Mouse (Mus musculus): ENCODE measurements around the gene Itga5. TPM values are rescaled to one million over a fixed set of nuclear protein-coding genes. Genes with fewer than 3 reads are reported as not detected.

Gene Itga5
- polyA plus RNA-seq, 1 experiment from 2014 or later = 40.3 TPM

DNA sequence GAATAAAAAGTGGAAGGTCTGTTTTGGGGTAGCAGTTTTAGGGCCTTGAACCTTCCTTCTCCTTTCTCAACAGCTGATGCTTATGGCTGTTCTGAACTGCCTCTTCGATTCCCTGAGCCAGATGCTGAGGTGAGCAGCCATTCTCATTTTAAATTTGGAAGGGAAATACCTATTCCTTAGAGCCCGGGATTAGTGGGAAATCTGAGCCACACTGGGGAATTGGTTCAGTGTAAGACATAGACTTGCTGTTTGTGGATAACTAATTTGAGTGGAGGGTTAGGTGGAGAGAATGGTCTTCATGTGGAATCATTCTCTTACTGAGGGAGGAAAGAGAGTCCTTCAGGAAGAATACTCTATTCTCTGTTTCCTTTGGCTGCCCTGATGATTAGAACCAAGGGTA is 71.9 kb downstream of the Itga5 start:
- peaks cover 8% of the 10 kb centered on the region for H3K4me1 ChIP-seq (ENCODE audit: control insufficient read depth, insufficient read depth, low read length)
- no peak overlapping the region for H3K4me2 ChIP-seq (ENCODE audit: low read depth, low read length)
- H3K36me3 ChIP-seq (ENCODE audit: control insufficient read depth, insufficient read depth, low read length) = peaks cover 24% of the 10 kb centered on the region
- no peak overlapping the region for H3K4me3 ChIP-seq (ENCODE audit: low read length)
- no peak overlapping the region for H3K9ac ChIP-seq (ENCODE audit: low read depth, low read length)
- 78% methylated on average over 2 of the region's 2 CpGs for WGBS
- H3K27me3 ChIP-seq (replicated peaks; ENCODE audit: control insufficient read depth, insufficient read depth, low read length) = no peaks in the 10 kb centered on the region
- no peaks in the 10 kb centered on the region for H3K9me3 ChIP-seq (ENCODE audit: control insufficient read depth, low read length)
- no peak overlapping the region for H3K27ac ChIP-seq (ENCODE audit: low read length)
- no peak for ATAC-seq

Small RNA genes within 50 kb of the gene (microRNA-seq; reads per million reads assigned to microRNA genes)
- gene Mir6963 = not detected

Other genes starting within 250 kb of the Itga5 start
- gene Smug1, start 199.7 kb downstream of the Itga5 start, polyA plus RNA-seq (2015; fragmentation: Nextera tagmentation; extraction: Ambion mirVana) = 20.2 and 22.1 TPM in 2 replicates
- 60.0 and 70.4 TPM in 2 replicates for gene Cbx5, start 126.9 kb downstream of the Itga5 start, polyA plus RNA-seq (2015; fragmentation: Nextera tagmentation; extraction: Ambion mirVana)
- gene Hnrnpa1, start 126.3 kb downstream of the Itga5 start, polyA plus RNA-seq (2015; fragmentation: Nextera tagmentation; extraction: Ambion mirVana) = 472 and 503 TPM in 2 replicates
- 3.4 and 5.2 TPM in 2 replicates for gene Nfe2, start 108.4 kb downstream of the Itga5 start, polyA plus RNA-seq (2015; fragmentation: Nextera tagmentation; extraction: Ambion mirVana)
- 297 and 298 TPM in 2 replicates for gene Copz1, start 94.0 kb downstream of the Itga5 start, polyA plus RNA-seq (2015; fragmentation: Nextera tagmentation; extraction: Ambion mirVana)
- 0.09 and 0.20 TPM in 2 replicates for gene Gpr84, start 56.2 kb downstream of the Itga5 start, polyA plus RNA-seq (2015; fragmentation: Nextera tagmentation; extraction: Ambion mirVana)
- gene Zfp385a, start 26.7 kb downstream of the Itga5 start, polyA plus RNA-seq (2015; fragmentation: Nextera tagmentation; extraction: Ambion mirVana) = 3.6 and 4.1 TPM in 2 replicates
- not detected in 2 replicates for gene Gtsf1, start 63.7 kb upstream of the Itga5 start, polyA plus RNA-seq (2015; fragmentation: Nextera tagmentation; extraction: Ambion mirVana)
- gene Gtsf2, start 81.7 kb upstream of the Itga5 start, polyA plus RNA-seq (2015; fragmentation: Nextera tagmentation; extraction: Ambion mirVana) = not detected in 2 replicates
- gene Nckap1l, start 87.0 kb upstream of the Itga5 start, polyA plus RNA-seq (2015; fragmentation: Nextera tagmentation; extraction: Ambion mirVana) = 3.7 and 3.8 TPM in 2 replicates
- gene Pde1b, start 136.3 kb upstream of the Itga5 start, polyA plus RNA-seq (2015; fragmentation: Nextera tagmentation; extraction: Ambion mirVana) = 5.1 and 5.8 TPM in 2 replicates
- gene Ppp1r1a, start 171.2 kb upstream of the Itga5 start, polyA plus RNA-seq (2015; fragmentation: Nextera tagmentation; extraction: Ambion mirVana) = 7.5 and 8.4 TPM in 2 replicates
- gene Glycam1, start 198.3 kb upstream of the Itga5 start, polyA plus RNA-seq (2015; fragmentation: Nextera tagmentation; extraction: Ambion mirVana) = not detected in 2 replicates